Mouse (Mus musculus): ENCODE results near the gene Ryk. TPM values are rescaled to one million over a fixed set of nuclear protein-coding genes. Genes with fewer than 3 reads are reported as not detected.

The Ryk gene
- polyA plus RNA-seq, 2 experiments, result 4.9 to 10.8 TPM

DNA sequence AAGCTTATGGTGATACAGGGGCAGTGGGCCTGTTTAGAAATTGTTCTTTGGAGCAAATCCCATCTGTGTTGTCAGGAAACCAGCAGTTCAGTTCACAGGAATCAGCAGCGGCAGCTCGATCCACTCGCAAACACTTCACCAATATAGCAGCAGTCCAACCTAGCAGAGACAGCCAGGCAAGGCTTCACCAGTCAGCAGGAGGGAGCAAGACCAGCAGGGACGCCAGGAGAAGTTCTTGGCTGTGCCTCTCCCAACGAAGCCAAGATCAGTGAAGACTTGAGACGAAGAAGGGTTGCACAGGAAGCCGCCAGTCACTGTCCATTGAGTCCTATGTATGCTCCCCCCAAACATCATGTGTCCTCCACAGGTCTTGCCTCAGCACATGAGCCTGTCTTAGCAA is 81.4 kb downstream of the Ryk start:
- H3K27me3 ChIP-seq (ENCODE audit: control insufficient read depth, insufficient read depth, low read length), result no peaks in the 10 kb centered on the region

DNA sequence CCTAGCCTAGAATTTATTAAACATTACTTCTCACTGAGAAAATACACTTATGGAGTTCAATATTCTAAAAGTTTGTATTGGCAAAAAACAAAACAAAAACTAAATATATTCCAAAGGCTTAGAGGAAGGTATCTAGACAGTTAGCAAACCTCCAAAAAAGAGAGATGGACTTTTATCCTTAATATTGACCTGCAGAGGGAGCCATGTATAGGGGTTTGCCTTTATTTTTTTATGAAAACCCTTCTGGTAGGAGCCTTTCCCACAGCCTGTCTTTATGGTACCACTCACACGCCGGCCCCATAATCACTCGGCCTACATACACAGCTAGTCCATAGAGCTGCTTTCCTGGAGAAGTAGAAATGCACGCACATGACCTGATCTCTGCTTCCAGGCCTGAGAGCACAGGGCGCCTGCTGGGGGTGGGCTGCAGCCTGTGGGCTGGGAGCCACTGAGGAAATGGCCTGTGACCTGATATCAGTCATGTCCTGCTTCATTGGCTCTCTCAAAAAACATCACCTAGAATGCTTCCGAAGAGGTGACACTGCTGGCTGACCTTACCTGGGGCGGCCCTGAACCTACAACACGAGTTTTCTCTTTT is 82.9 kb downstream of the Ryk start:
- no peak for ATAC-seq (ENCODE audit: insufficient read depth)
- no peaks in the 10 kb centered on the region for H3K9me3 ChIP-seq (ENCODE audit: control insufficient read depth, low read length)
- 66% methylated on average over 8 of the region's 8 CpGs for WGBS (ENCODE audit: insufficient replicate concordance)

More for the DNA sequence above, 81.4 kb downstream of the Ryk start:
- Histone ChIP-seq H3K4me3 (ENCODE audit: insufficient read depth in 1 of 2, low read depth in 2 of 2, low read length in 2 of 2) (no peak overlapping the region), H3K4me2 (ENCODE audit: low read depth) (no peak overlapping the region), H3K4me1 (replicated peaks; ENCODE audit: control insufficient read depth in 2 of 2, insufficient read depth in 2 of 2, low read length in 1 of 2) (no peaks in the 10 kb centered on the region), H3K9me3 (ENCODE audit: control insufficient read depth, low read length) (no peaks in the 10 kb centered on the region), H3K27ac (no peak overlapping the region), H3K36me3 (replicated peaks; ENCODE audit: control insufficient read depth, insufficient read depth, low read depth) (no peaks in the 10 kb centered on the region), H3K9ac (replicated peaks) (no peak overlapping the region)
- DNase-seq (ENCODE audit: low read depth in 3 of 3, low spot score in 3 of 3), result no peak
- TF ChIP-seq EP300 (IDR thresholded peaks at IDR 0.05; ENCODE audit: low read depth) (no peak), CTCF (IDR thresholded peaks at IDR 0.05; ENCODE audit: low read depth) (no peak)
- WGBS (ENCODE audit: insufficient replicate concordance), result 78% methylated on average over 7 of the region's 7 CpGs
- ATAC-seq (ENCODE audit: insufficient read depth), result no peak

DNA sequence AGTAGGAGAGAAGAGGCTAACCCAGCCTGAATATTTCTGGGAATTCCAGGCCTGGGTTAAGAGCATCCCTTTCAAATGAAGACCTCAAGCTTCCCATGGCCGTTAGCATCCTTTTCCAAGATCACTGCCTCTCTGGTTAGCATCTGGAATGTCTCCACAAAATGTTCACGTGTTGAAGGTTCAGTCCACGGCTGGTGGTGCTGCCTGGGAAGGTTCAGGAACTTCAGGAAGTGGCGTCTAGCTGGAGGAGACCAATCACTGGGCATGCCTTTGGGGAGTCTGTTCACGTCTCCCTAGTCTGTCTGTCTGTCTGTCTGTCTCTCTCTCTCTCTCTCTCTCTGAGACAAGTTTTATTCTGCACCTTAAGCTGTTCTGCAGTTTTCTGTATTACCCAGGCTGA is 84.8 kb downstream of the Ryk start:
- Histone ChIP-seq H3K9me3 (ENCODE audit: control insufficient read depth, low read length) (no peaks in the 10 kb centered on the region), H3K27ac (no peak overlapping the region), H3K4me3 (ENCODE audit: insufficient read depth in 1 of 2, low read depth in 2 of 2, low read length in 2 of 2) (no peak overlapping the region), H3K36me3 (replicated peaks; ENCODE audit: control insufficient read depth, insufficient read depth, low read depth) (no peaks in the 10 kb centered on the region), H3K27me3 (ENCODE audit: control insufficient read depth, insufficient read depth, low read length) (no peaks in the 10 kb centered on the region), H3K4me2 (ENCODE audit: low read depth) (no peak overlapping the region), H3K9ac (replicated peaks) (no peak overlapping the region), H3K4me1 (replicated peaks; ENCODE audit: control insufficient read depth in 2 of 2, insufficient read depth in 2 of 2, low read length in 1 of 2) (no peaks in the 10 kb centered on the region; a peak in 1 of 4 replicates)
- DNase-seq (ENCODE audit: low read depth in 3 of 3, low spot score in 3 of 3) (no peak), ATAC-seq (ENCODE audit: insufficient read depth) (no peak)
- 46% methylated on average over 5 of the region's 5 CpGs for WGBS (ENCODE audit: insufficient replicate concordance)
- no peak for TF ChIP-seq EP300 (IDR thresholded peaks at IDR 0.05; ENCODE audit: low read depth)
- TF ChIP-seq CTCF (IDR thresholded peaks at IDR 0.05; ENCODE audit: low read depth), result no peak

More for the DNA sequence above, 82.9 kb downstream of the Ryk start:
- H3K4me1 ChIP-seq (replicated peaks; ENCODE audit: control insufficient read depth in 2 of 2, insufficient read depth in 2 of 2, low read length in 1 of 2), result no peaks in the 10 kb centered on the region
- H3K36me3 ChIP-seq (replicated peaks; ENCODE audit: control insufficient read depth, insufficient read depth, low read depth), result no peaks in the 10 kb centered on the region
- H3K4me3 ChIP-seq (ENCODE audit: insufficient read depth in 1 of 2, low read depth in 2 of 2, low read length in 2 of 2), result no peak overlapping the region
- peak; percentile 16; the same call in 1 of the 2 replicates for TF ChIP-seq CTCF (IDR thresholded peaks at IDR 0.05; ENCODE audit: low read depth)
- TF ChIP-seq EP300 (IDR thresholded peaks at IDR 0.05; ENCODE audit: low read depth), result no peak
- H3K9ac ChIP-seq (replicated peaks), result no peak overlapping the region
- H3K27me3 ChIP-seq (ENCODE audit: control insufficient read depth, insufficient read depth, low read length), result no peaks in the 10 kb centered on the region
- no peak overlapping the region for H3K4me2 ChIP-seq (ENCODE audit: low read depth)
- H3K27ac ChIP-seq, result no peak overlapping the region
- no peak for DNase-seq (ENCODE audit: low read depth in 3 of 3, low spot score in 3 of 3)

DNA sequence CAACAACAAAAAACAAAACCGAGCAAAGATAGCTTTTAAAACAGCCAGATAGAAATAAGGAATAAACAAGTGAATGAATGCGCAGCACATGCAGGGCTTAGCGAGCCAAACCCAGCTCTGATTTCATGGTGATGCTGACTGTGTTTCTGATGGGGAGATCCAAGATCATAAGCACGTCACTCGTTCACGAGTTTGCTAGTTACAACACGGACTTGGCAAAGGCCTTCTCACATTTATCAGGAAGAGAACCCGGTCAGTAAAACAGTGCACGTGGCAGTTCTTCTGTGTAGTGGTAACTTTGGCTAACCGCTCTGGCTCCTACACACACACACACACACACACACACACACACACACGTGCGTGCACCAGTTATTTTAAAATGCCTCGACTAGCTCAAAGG is 87.1 kb downstream of the Ryk start:
- no peak overlapping the region for H3K4me3 ChIP-seq (ENCODE audit: insufficient read depth in 1 of 2, low read depth in 2 of 2, low read length in 2 of 2)
- H3K27ac ChIP-seq, result no peak overlapping the region
- H3K4me2 ChIP-seq (ENCODE audit: low read depth), result no peak overlapping the region
- no peaks in the 10 kb centered on the region for H3K36me3 ChIP-seq (replicated peaks; ENCODE audit: control insufficient read depth, insufficient read depth, low read depth)
- no peak overlapping the region for H3K9ac ChIP-seq (replicated peaks)
- 69% methylated on average over 13 of the region's 13 CpGs for WGBS (ENCODE audit: insufficient replicate concordance)
- H3K4me1 ChIP-seq (replicated peaks; ENCODE audit: control insufficient read depth in 2 of 2, insufficient read depth in 2 of 2, low read length in 1 of 2), result peaks cover 0 to 3% of the 10 kb centered on the region in 2 experiments; a peak in 2 of 4 replicates
- no peaks in the 10 kb centered on the region for H3K27me3 ChIP-seq (ENCODE audit: control insufficient read depth, insufficient read depth, low read length)
- TF ChIP-seq EP300 (IDR thresholded peaks at IDR 0.05; ENCODE audit: low read depth) (no peak), CTCF (IDR thresholded peaks at IDR 0.05; ENCODE audit: low read depth) (no peak)
- no peak for DNase-seq (ENCODE audit: low read depth in 3 of 3, low spot score in 3 of 3)
- no peak for ATAC-seq (ENCODE audit: insufficient read depth)
- H3K9me3 ChIP-seq (ENCODE audit: control insufficient read depth, low read length), result no peaks in the 10 kb centered on the region

DNA sequence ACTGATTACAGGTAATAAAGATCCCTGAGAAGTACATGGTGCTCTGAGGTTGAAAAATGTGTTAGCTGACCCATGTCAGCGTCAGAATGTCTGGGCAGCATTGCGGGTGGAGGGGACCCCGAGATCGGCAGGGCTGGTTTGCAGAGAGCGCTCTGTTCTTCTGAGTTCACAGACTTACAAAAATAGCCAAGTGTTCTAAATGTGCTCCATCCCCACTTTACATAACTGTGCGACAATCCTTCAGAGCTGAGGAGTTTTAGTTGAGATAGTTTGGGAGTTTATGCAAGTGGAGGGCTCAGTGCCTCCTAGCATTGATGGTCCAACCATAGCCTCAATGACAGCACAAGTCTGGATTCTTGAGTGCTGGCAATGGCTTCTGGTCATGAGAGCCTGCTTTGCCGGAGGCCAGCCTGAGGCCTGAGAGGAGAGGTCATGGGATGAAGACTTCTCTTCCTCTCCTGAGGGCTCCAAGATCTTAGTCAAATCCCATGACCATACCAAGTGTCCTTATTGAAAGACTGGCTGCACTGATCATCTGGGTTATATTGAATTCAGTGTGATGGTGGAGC is 88.2 kb downstream of the Ryk start:
- Histone ChIP-seq H3K9me3 (ENCODE audit: control insufficient read depth, low read length) (no peaks in the 10 kb centered on the region), H3K4me1 (replicated peaks; ENCODE audit: control insufficient read depth in 2 of 2, insufficient read depth in 2 of 2, low read length in 1 of 2) (peaks cover 0 to 3% of the 10 kb centered on the region in 2 experiments; a peak in 2 of 4 replicates), H3K9ac (replicated peaks) (no peak overlapping the region), H3K27me3 (ENCODE audit: control insufficient read depth, insufficient read depth, low read length) (no peaks in the 10 kb centered on the region), H3K4me3 (ENCODE audit: insufficient read depth in 1 of 2, low read depth in 2 of 2, low read length in 2 of 2) (no peak overlapping the region), H3K4me2 (ENCODE audit: low read depth) (no peak overlapping the region), H3K36me3 (replicated peaks; ENCODE audit: control insufficient read depth, insufficient read depth, low read depth) (no peaks in the 10 kb centered on the region), H3K27ac (no peak overlapping the region)
- no peak for DNase-seq (ENCODE audit: low read depth in 3 of 3, low spot score in 3 of 3)
- TF ChIP-seq EP300 (IDR thresholded peaks at IDR 0.05; ENCODE audit: low read depth) (no peak), CTCF (IDR thresholded peaks at IDR 0.05; ENCODE audit: low read depth) (no peak)
- ATAC-seq (ENCODE audit: insufficient read depth), result no peak
- WGBS (ENCODE audit: insufficient replicate concordance), result 73% methylated on average over 7 of the region's 7 CpGs

All from liver, embryonic 14.5 days (tissue).